Mouse (Mus musculus) CD4-positive helper T cell, adult 2 months (primary cell): ENCODE results near the gene Zfp64.

Source experiments
- DNase-seq: peaks from one replicate; pipeline ENCODE4 v3.0.0-alpha.2; 2012; ENCODE audit warnings: low read depth, missing footprints, low spot score

The Zfp64 gene

GRCm38 (mm10) chr2:168954835-168955716 is at the start of gene Zfp64:
Zfp64 (minus strand) TSS chr2:168955587.
- DNase-seq, result peak; percentile 94

- peak; percentile 28 for DNase-seq
Observed at GRCm38 (mm10) chr2:168992642-168993420, 37.4 kb upstream of the Zfp64 start.

GRCm38 (mm10) chr2:168990957-168991356 is 35.6 kb upstream of the Zfp64 start:
- no peak for DNase-seq

- no peak for DNase-seq
Observed at GRCm38 (mm10) chr2:168990061-168990753, 34.8 kb upstream of the Zfp64 start.

- DNase-seq, result no peak
Observed at GRCm38 (mm10) chr2:168988056-168988455, 32.7 kb upstream of the Zfp64 start.

- no peak for DNase-seq
Observed at GRCm38 (mm10) chr2:168987421-168987820, 32.0 kb upstream of the Zfp64 start.

- no peak for DNase-seq
Observed at GRCm38 (mm10) chr2:168981951-168982350, 26.6 kb upstream of the Zfp64 start.

- no peak for DNase-seq
Observed at GRCm38 (mm10) chr2:168981448-168981847, 26.1 kb upstream of the Zfp64 start.

GRCm38 (mm10) chr2:168980859-168981258 is 25.5 kb upstream of the Zfp64 start:
- peak; percentile 59 for DNase-seq

- DNase-seq, result no peak
Observed at GRCm38 (mm10) chr2:168979742-168980141, 24.4 kb upstream of the Zfp64 start.

- DNase-seq, result no peak
Observed at GRCm38 (mm10) chr2:168978031-168978430, 22.6 kb upstream of the Zfp64 start.

- no peak for DNase-seq
Observed at GRCm38 (mm10) chr2:168970131-168970530, 14.7 kb upstream of the Zfp64 start.

- no peak for DNase-seq
Observed at GRCm38 (mm10) chr2:168968136-168968925, 12.9 kb upstream of the Zfp64 start.

GRCm38 (mm10) chr2:168966525-168966924 is 11.1 kb upstream of the Zfp64 start:
- no peak for DNase-seq

GRCm38 (mm10) chr2:168964849-168965248 is 9.5 kb upstream of the Zfp64 start:
- no peak for DNase-seq

- DNase-seq, result no peak
Observed at GRCm38 (mm10) chr2:168961729-168962666, 6.6 kb upstream of the Zfp64 start.

GRCm38 (mm10) chr2:168960814-168961213 is 5.4 kb upstream of the Zfp64 start:
- DNase-seq, result no peak

- DNase-seq, result no peak
Observed at GRCm38 (mm10) chr2:168959339-168959885, 4.0 kb upstream of the Zfp64 start.

- no peak for DNase-seq
Observed at GRCm38 (mm10) chr2:168955850-168956346, 511 bp upstream of the Zfp64 start.

GRCm38 (mm10) chr2:168954376-168954775 is 1.0 kb downstream of the Zfp64 start:
- DNase-seq, result peak; percentile 9
